Mouse (Mus musculus) kidney, postnatal 14 days (tissue): ENCODE results near the gene Tmco4.

Experiments
- DNase-seq: peaks from one replicate; pipeline ENCODE4 v3.0.0; 2022; ENCODE audit warnings: mixed read lengths

Gene Tmco4

GRCm38 (mm10) chr4:139024379-139024778 is 51.7 kb downstream of the Tmco4 start:
- DNase-seq: no peak

DNA sequence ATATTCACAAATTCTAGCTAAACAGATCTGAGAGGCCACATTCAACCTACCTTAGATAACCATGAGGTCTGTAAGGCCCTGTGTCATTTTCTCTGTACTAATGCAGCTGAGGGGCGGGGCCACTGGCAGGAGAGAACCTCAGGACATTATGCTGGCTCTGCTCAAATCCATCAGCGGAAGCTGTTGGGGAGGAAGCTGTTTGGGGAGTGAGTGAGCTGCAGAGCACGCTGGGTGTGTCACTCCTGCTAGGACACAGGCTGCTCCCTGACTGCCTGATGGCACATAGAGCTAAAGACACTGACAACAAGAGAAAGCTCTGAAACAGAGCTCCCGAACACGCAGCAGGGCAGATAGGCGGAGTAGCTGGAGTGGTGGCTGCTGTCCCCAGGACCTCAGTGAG is 58.0 kb downstream of the Tmco4 start:
- DNase-seq: no peak

GRCm38 (mm10) chr4:139032521-139032920 is 59.8 kb downstream of the Tmco4 start:
- DNase-seq: no peak

- no peak for DNase-seq
Measured at GRCm38 (mm10) chr4:139033263-139034009, 60.7 kb downstream of the Tmco4 start.

GRCm38 (mm10) chr4:139034010-139034367 is 61.3 kb downstream of the Tmco4 start:
- no peak for DNase-seq

- DNase-seq: no peak
Measured at GRCm38 (mm10) chr4:139034540-139034939, 61.9 kb downstream of the Tmco4 start.

GRCm38 (mm10) chr4:139034942-139035341 is 62.3 kb downstream of the Tmco4 start:
- DNase-seq: no peak

DNA sequence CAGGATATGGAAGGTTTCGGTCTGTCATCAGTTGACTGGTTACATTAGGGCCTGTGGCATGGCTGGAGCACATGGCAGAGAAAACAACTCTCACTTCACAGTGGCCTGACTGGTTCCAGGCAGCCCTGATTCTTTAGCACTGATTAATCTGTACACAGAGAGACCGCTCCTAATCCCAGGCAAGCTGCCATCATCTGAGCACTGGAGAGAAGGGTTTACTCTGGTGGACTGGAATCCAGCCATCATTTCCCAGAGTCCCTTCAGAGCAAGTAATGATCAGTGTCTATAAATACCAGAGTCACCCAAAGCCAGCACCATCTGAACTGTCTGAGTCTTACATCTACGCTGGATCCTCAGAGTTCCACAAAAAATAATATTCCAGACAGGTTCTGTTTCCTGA is 63.1 kb downstream of the Tmco4 start:
- DNase-seq: no peak

DNA sequence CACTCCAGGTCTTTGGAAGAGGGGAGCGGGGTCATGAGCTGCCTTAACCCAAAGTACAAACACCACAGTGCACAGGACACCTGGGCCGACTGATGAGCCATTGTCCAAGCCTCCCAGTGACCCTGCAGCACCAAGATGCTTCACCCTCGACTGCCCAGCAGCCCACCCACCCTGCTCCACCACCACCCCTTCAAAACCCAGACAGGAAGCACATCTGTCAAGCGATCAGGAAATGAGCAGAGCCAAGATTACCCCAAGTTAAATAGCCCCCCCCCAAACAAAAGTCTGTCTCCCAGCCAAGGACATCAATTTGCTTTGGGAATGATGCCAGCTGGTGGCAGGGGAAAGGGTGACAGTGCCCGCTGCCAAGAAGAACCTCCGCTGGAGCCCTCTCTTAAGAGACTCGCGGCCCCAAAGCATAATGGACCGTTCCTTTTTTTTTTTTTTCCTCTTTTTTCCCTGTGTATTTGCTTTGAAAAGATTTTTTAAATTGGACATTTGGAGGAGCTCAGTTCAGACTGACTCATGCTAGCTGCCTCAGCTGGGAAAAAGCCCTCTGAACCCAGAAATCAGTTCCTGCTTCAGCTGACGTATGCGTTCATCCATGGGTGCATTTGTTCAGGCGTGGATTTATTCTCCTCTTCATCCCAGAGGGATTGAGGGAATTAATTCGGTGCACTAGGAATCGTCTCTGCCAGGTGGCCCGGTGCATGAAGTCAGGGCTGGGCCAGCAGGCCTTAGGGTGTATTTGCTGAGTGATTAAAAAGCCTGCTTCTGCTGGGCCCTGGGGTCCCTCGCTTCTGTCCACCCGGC is 65.3 kb downstream of the Tmco4 start:
- DNase-seq: peak; percentile 49

DNA sequence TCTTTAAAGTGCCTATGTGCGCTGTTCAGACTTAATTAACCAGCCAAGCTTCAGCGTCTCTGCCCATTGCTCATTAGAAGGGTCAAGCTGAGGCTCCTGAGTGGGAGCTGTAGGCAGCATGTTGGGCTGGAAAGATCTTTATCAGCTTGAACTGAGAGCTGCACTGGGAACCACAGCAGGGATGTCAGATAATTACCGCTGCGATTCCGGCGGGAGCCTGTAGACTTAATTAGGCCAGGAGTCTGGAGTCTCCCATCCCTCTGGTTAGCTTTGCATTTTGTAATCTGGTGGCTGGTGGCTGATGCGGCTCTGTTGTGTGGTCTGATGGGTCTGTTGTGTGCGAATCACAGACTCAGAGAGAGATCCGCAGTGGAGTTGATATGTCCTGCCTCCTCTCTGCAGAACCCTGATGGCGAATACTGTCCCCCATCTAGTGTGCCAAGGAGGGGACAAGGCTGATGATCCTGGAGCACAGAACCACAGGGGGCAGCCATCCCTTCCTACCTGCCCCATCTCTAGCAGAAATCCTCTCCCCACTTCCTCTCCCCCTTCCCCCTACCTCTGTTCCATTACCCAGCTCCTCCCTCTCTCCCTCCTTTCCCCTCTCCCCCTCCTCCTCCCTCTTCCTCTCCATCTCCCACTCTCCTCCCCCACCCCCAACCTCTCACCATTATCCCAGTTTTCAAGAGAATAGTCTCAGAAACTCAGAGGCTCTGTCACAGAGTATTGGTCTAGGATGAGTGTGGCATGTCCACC is 67.6 kb downstream of the Tmco4 start:
- DNase-seq: no peak

- DNase-seq: no peak
Measured at GRCm38 (mm10) chr4:139042611-139043010, 69.9 kb downstream of the Tmco4 start.

- DNase-seq: no peak
Measured at GRCm38 (mm10) chr4:139043600-139043999, 70.9 kb downstream of the Tmco4 start.

DNA sequence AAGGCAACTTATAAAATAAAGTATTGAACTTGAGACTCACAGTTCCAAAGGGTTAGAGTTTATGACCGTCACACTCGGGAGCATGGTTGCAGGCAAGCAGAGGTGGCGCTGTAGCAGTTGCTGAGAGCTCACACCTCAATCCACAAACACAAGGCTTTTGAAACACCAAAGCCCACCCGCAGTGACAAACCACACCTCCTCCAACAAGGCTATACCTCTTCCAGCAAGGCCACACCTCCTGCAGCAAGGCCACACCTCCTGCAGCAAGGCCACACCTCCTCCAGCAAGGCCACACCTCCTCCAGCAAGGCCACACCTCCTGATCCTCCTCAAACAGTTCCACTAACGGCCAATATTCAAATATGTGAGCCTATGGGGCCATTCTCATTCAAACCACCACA is 71.9 kb downstream of the Tmco4 start:
- DNase-seq: no peak

- no peak for DNase-seq
Measured at GRCm38 (mm10) chr4:139046354-139046753, 73.7 kb downstream of the Tmco4 start.

DNA sequence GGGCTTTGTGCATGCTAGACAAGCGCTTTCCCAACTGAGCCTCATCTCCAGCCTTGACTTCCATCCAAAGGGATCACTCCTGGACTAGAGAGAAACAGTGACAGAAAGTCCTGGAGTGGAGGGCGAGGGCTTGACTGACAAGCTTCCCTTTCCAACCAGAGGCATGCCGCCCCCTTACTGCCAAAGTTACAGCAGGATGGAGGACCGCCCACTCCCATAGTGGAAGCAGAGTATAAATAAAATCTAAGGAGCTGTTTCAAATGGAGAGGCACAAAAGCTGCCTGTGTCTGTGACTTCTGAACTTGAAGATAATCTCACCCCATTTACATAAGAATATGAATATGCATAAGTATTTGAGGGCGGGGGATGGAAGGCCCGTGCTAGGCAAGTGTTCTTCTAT is 75.8 kb downstream of the Tmco4 start:
- no peak for DNase-seq

DNA sequence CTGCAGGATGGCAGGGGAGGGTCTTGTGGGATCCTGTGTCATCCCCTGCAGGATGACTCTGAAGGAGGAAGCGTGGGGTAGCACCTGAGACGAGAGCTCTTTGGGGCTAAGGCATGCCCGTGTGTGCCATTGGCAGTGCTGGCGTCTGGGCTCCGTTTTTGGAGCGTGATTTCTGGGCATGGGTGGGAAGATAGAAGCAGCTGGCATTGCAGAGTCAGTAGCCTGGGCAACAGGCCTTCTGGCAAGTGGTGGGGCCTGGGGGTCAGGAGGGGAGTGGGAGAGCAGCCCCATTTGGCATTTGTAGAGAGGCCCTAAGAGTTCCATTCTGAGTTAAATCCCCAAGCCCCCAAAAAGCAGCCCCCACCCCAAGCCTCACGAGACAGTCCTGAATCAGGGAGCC is 80.1 kb downstream of the Tmco4 start:
- no peak for DNase-seq

DNA sequence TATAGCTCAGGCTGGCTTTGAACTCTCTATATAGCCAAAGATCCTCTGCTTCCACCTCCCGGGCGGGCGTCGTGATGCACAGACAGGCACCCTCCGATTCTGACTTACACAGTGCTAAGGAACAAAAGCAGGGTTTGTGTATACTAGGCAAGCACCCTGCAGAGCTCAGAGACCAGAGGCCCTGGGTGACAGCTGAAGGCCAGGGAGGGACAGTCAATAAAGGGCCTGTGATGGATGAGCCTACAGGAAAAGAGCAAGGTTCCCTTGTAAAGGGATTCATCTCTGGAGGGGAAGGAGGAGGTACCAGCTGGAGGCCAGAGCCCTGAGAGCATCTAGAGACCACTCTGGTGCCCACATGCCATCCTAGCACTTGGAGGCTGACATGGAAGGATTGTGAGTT is 80.7 kb downstream of the Tmco4 start:
- no peak for DNase-seq

DNA sequence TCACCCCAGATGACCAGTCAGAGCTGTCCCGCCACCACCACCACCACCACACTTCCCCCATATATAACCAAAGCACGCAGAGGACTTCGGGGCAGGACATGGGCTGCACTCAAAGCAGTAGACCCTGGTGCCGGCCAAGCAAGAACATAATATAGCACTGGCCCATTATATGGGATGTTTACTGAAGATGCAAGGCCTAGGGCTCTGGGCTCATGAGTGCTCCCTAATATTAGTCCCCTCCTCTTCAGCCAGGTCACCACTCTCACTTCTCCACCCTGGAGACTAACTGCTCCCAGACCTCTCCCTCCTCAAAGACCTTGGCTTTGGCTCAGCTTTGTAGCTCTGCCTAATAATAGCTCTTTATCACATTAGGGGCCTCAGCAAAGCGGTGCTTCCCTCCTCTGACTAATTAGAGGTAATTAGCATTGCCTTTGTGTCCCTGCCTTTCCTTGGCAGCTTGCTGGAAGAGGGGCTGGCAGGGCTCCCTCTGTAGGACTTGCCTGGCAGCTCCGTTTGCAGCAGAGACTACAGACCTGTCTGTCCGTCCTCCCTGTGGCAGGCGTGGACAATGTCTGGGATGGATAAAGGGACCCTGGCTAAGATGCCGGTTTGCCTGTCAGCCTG is 81.7 kb downstream of the Tmco4 start:
- DNase-seq: no peak

DNA sequence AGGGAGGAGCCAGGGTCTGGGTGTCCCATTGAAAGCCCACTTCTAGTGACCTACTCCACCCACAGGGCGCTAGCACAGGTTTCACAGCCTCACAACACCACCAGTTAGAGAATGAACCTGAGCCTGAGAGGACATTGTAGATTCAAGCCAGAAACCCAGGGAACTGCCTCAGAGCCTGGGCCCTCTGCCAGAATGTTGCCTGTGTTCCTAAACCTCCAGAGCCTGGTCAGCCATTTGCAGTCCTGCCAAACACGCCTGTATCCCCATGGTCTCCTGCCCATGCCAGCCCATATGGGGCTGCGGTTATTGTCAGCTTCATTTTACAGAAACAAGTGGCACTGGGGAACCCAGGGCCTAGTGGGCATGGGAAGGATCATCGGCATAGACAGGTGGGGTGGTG is 82.6 kb downstream of the Tmco4 start:
- DNase-seq: no peak

DNA sequence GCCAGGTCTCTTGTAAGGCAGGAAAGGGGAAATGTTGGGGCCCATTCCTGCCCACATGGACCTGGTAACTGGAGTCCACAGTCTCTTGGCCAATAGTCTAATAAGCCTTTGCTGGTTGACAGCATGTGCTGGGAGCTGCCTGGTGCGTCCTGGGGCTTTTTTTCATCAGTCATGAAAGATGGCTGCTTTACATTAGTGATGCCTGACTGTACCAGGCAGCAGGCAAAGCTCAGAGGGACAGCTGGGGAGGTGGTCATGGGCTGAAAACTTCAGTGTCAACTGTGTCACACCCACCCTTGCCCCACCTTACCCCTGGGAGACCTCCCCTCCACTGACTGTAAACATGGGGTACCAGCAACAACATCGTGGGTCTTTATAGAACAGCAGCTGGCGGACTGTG is 83.1 kb downstream of the Tmco4 start:
- no peak for DNase-seq

DNA sequence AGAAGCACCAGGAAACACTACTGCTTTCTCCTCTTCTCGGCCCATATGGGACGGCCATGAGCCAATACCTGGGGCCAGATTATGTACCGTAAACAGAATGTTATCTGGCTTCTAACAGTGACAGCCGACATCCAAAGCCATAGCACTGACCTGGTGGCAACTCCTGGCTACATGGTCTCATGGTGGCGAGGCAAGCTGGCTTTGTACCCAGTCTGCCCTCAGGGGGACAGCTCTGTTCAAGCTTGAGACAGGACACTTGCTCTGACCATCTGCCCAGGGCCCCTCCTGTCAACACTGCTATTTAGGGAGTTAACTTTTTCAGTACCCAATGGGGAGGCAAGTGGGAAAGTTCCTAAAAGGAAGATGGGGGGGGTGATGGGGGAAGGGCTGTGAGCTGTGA is 84.6 kb downstream of the Tmco4 start:
- DNase-seq: no peak

GRCm38 (mm10) chr4:139058029-139058428 is 85.3 kb downstream of the Tmco4 start:
- no peak for DNase-seq

DNA sequence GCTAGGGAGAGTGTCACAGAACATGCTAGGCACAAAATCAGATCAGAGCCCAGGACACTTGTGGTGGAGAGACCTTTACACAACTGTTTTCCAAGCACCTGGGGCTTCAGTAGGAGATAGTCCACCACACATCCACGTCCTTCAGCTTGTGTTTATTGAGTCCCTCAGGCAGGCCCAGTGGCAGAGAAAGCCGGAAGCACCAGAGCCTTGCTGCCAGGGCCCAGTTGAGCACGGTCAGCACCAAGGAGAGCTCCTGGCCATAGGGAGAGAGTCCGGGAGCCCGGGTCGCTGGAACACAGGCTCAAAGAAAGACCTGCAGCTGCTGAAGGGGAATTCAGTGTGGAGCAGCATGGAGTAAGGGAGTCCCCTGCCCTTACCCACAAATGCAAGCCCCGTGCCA is 86.9 kb downstream of the Tmco4 start:
- DNase-seq: peak; percentile 72
